Mouse (Mus musculus): ENCODE measurements at regions not wholly inside any gene's neighbourhood (a gene's known extent, or its start where the extent isn't known, plus 50 kb on each side); places are given as distances from the start of the nearest gene placed in this dataset.

- TF ChIP-seq CTCF (IDR thresholded peaks at IDR 0.05; ENCODE audit: low read depth) (no peak), EP300 (optimal IDR thresholded peaks at IDR 0.05) (no peak)
- no peaks in the 10 kb centered on the region for H3K36me3 ChIP-seq (ENCODE audit: control insufficient read depth, insufficient read depth, low read length)
- H3K4me1 ChIP-seq (replicated peaks; ENCODE audit: control insufficient read depth, insufficient read depth): no peaks in the 10 kb centered on the region
- ATAC-seq (ENCODE audit: low FRiP score, low TSS enrichment) (no peak), DNase-seq (ENCODE audit: low spot score) (no peak)
- H3K9me3 ChIP-seq (ENCODE audit: control insufficient read depth, low read length): no peaks in the 10 kb centered on the region
- no peaks in the 10 kb centered on the region for H3K27me3 ChIP-seq (ENCODE audit: control insufficient read depth, insufficient read depth, low read length)
- H3K4me2 ChIP-seq (replicated peaks; ENCODE audit: low read depth): no peak overlapping the region
- WGBS: 45% methylated on average over 9 of the region's 9 CpGs
- H3K9ac ChIP-seq (ENCODE audit: low read length): no peak overlapping the region
- no peak overlapping the region for H3K4me3 ChIP-seq (ENCODE audit: low read depth, low read length)
- no peak overlapping the region for H3K27ac ChIP-seq (replicated peaks)
Measured at GRCm38 (mm10) chr12:28122766-28123165, 429.4 kb downstream of the Dcdc2c start.

- ATAC-seq (ENCODE audit: low FRiP score, low TSS enrichment) (no peak), DNase-seq (ENCODE audit: low spot score) (no peak)
- Histone ChIP-seq H3K4me3 (ENCODE audit: low read depth, low read length) (no peak overlapping the region), H3K9me3 (ENCODE audit: control insufficient read depth, low read length) (no peaks in the 10 kb centered on the region), H3K27me3 (ENCODE audit: control insufficient read depth, insufficient read depth, low read length) (no peaks in the 10 kb centered on the region), H3K36me3 (ENCODE audit: control insufficient read depth, insufficient read depth, low read length) (no peaks in the 10 kb centered on the region), H3K9ac (ENCODE audit: low read length) (no peak overlapping the region), H3K27ac (replicated peaks) (no peak overlapping the region), H3K4me1 (replicated peaks; ENCODE audit: control insufficient read depth, insufficient read depth) (no peaks in the 10 kb centered on the region), H3K4me2 (replicated peaks; ENCODE audit: low read depth) (no peak overlapping the region)
- WGBS: 35% methylated on average over 3 of the region's 3 CpGs
- TF ChIP-seq CTCF (IDR thresholded peaks at IDR 0.05; ENCODE audit: low read depth): peak; percentile 24
- no peak for TF ChIP-seq EP300 (optimal IDR thresholded peaks at IDR 0.05)
Measured at GRCm38 (mm10) chr12:28120106-28120505, 432.1 kb downstream of the Dcdc2c start.

GRCm38 (mm10) chr12:28090673-28091072, 461.5 kb downstream of the Dcdc2c start:
- Histone ChIP-seq H3K27ac (replicated peaks) (no peak overlapping the region), H3K9ac (ENCODE audit: low read length) (no peak overlapping the region), H3K4me3 (ENCODE audit: low read depth, low read length) (no peak overlapping the region), H3K4me2 (replicated peaks; ENCODE audit: low read depth) (no peak overlapping the region), H3K27me3 (ENCODE audit: control insufficient read depth, insufficient read depth, low read length) (no peaks in the 10 kb centered on the region), H3K36me3 (ENCODE audit: control insufficient read depth, insufficient read depth, low read length) (no peaks in the 10 kb centered on the region), H3K9me3 (ENCODE audit: control insufficient read depth, low read length) (no peaks in the 10 kb centered on the region), H3K4me1 (replicated peaks; ENCODE audit: control insufficient read depth, insufficient read depth) (no peaks in the 10 kb centered on the region)
- ATAC-seq (ENCODE audit: low FRiP score, low TSS enrichment) (no peak), DNase-seq (ENCODE audit: low spot score) (no peak)
- TF ChIP-seq CTCF (IDR thresholded peaks at IDR 0.05; ENCODE audit: low read depth) (no peak), EP300 (optimal IDR thresholded peaks at IDR 0.05) (no peak)
- WGBS: 76% methylated on average over 6 of the region's 6 CpGs

- ATAC-seq (ENCODE audit: low FRiP score, low TSS enrichment) (no peak), DNase-seq (ENCODE audit: low spot score) (no peak)
- Histone ChIP-seq H3K36me3 (ENCODE audit: control insufficient read depth, insufficient read depth, low read length) (no peaks in the 10 kb centered on the region), H3K27me3 (ENCODE audit: control insufficient read depth, insufficient read depth, low read length) (no peaks in the 10 kb centered on the region), H3K9me3 (ENCODE audit: control insufficient read depth, low read length) (no peaks in the 10 kb centered on the region), H3K4me1 (replicated peaks; ENCODE audit: control insufficient read depth, insufficient read depth) (no peaks in the 10 kb centered on the region), H3K4me2 (replicated peaks; ENCODE audit: low read depth) (no peak overlapping the region), H3K9ac (ENCODE audit: low read length) (no peak overlapping the region), H3K27ac (replicated peaks) (no peak overlapping the region), H3K4me3 (ENCODE audit: low read depth, low read length) (no peak overlapping the region)
- WGBS: 66% methylated on average over 4 of the region's 4 CpGs
- TF ChIP-seq EP300 (optimal IDR thresholded peaks at IDR 0.05) (no peak), CTCF (IDR thresholded peaks at IDR 0.05; ENCODE audit: low read depth) (no peak)
Measured at GRCm38 (mm10) chr12:28085460-28085859, 466.7 kb downstream of the Dcdc2c start.

- H3K9ac ChIP-seq (ENCODE audit: low read length): no peak overlapping the region
- H3K36me3 ChIP-seq (ENCODE audit: control insufficient read depth, insufficient read depth, low read length): no peaks in the 10 kb centered on the region
- WGBS: 78% methylated on average over 3 of the region's 3 CpGs
- H3K4me3 ChIP-seq (ENCODE audit: low read depth, low read length): no peak overlapping the region
- no peak overlapping the region for H3K4me2 ChIP-seq (replicated peaks; ENCODE audit: low read depth)
- no peak for ATAC-seq (ENCODE audit: low FRiP score, low TSS enrichment)
- no peaks in the 10 kb centered on the region for H3K9me3 ChIP-seq (ENCODE audit: control insufficient read depth, low read length)
- no peaks in the 10 kb centered on the region for H3K4me1 ChIP-seq (replicated peaks; ENCODE audit: control insufficient read depth, insufficient read depth)
- TF ChIP-seq CTCF (IDR thresholded peaks at IDR 0.05; ENCODE audit: low read depth) (no peak), EP300 (optimal IDR thresholded peaks at IDR 0.05) (no peak)
- no peak overlapping the region for H3K27ac ChIP-seq (replicated peaks)
- H3K27me3 ChIP-seq (ENCODE audit: control insufficient read depth, insufficient read depth, low read length): no peaks in the 10 kb centered on the region
- no peak for DNase-seq (ENCODE audit: low spot score)
Measured at GRCm38 (mm10) chr12:28076606-28077005, 475.6 kb downstream of the Dcdc2c start.

GRCm38 (mm10) chr12:28068584-28068983, 483.6 kb downstream of the Dcdc2c start:
- no peak for DNase-seq (ENCODE audit: low spot score)
- no peak for ATAC-seq (ENCODE audit: low FRiP score, low TSS enrichment)
- Histone ChIP-seq H3K4me1 (replicated peaks; ENCODE audit: control insufficient read depth, insufficient read depth) (no peaks in the 10 kb centered on the region), H3K4me2 (replicated peaks; ENCODE audit: low read depth) (no peak overlapping the region), H3K9me3 (ENCODE audit: control insufficient read depth, low read length) (no peaks in the 10 kb centered on the region), H3K27me3 (ENCODE audit: control insufficient read depth, insufficient read depth, low read length) (no peaks in the 10 kb centered on the region), H3K36me3 (ENCODE audit: control insufficient read depth, insufficient read depth, low read length) (no peaks in the 10 kb centered on the region), H3K4me3 (ENCODE audit: low read depth, low read length) (no peak overlapping the region), H3K27ac (replicated peaks) (no peak overlapping the region), H3K9ac (ENCODE audit: low read length) (no peak overlapping the region)
- no peak for TF ChIP-seq EP300 (optimal IDR thresholded peaks at IDR 0.05)
- TF ChIP-seq CTCF (IDR thresholded peaks at IDR 0.05; ENCODE audit: low read depth): peak; percentile 44
- 63% methylated on average over 2 of the region's 2 CpGs for WGBS

All from stomach, postnatal 0 days (tissue).